Mouse (Mus musculus) kidney, adult 2 months (tissue): ENCODE results near the gene Sh3rf1. TPM values are rescaled to one million over a fixed set of nuclear protein-coding genes. Genes with fewer than 3 reads are reported as not detected.

Experiments used
- DNase-seq: peaks from one replicate; pipeline ENCODE4 v3.0.0; 2021
- H3K27ac ChIP-seq: fragments of 200-500 bp; 2 replicates; pipeline ENCODE4 v1.5.1; 2012; ENCODE audit warnings: low read depth, low read length, control low read depth, inconsistent platforms; ENCODE audit not compliant: insufficient read depth
- H3K27me3 ChIP-seq: fragments of 200-500 bp; replicated peaks from 2 replicates; pipeline ENCODE4 v1.6.1; 2012; ENCODE audit warnings: mild to moderate bottlenecking, moderate library complexity, low read length, inconsistent platforms; ENCODE audit not compliant: control insufficient read depth, insufficient read depth
- H3K36me3 ChIP-seq: fragments of 200-500 bp; 2 replicates; pipeline ENCODE4 v1.6.1; 2012; ENCODE audit warnings: mild to moderate bottlenecking, moderate library complexity, low read length, inconsistent platforms; ENCODE audit not compliant: control insufficient read depth, insufficient read depth
- H3K4me1 ChIP-seq: fragments of 200-500 bp; 2 replicates; pipeline ENCODE4 v1.6.1; 2011; ENCODE audit warnings: low read length; ENCODE audit not compliant: control insufficient read depth, insufficient read depth
- H3K4me3 ChIP-seq: fragments of 200-500 bp; 2 replicates; pipeline ENCODE4 v1.5.1; 2011; ENCODE audit warnings: mild to moderate bottlenecking, low read depth, low read length, control low read depth; ENCODE audit not compliant: insufficient read depth
- CTCF ChIP-seq: fragments of 200-500 bp; conservative IDR thresholded peaks from 2 replicates; pipeline ENCODE4 v1.5.1; 2011; ENCODE audit warnings: low read depth, mild to moderate bottlenecking, control low read depth, low read length, moderate library complexity, mixed read lengths; ENCODE audit not compliant: insufficient read depth, insufficient read length
- POLR2A ChIP-seq: fragments of 200-500 bp; IDR thresholded peaks from one replicate; pipeline ENCODE4 v1.6.1; 2011; ENCODE audit warnings: low read depth, low read length, control low read depth
- WGBS: fragments of 180-500 bp; shearing (Covaris S2); methylation state at CpG from one replicate; pipeline ENCODE4 v1.1.7; 2018; 5-methylcytosine and 5-hydroxymethylcytosine counted together
- polyA plus RNA-seq: library from polyadenylated mRNA; depleted of rRNA; stranded (reverse); fragments of >200 nt; gene quantifications from 2 replicates; pipeline ENCODE4 v1.2.3, GENCODE M21; 2012

Gene Sh3rf1
- polyA plus RNA-seq, 1 experiment, result 14.4 TPM

GRCm38 (mm10) chr8:61275463-61276356, 52.0 kb downstream of the Sh3rf1 start:
- H3K27me3 ChIP-seq, result no peaks in the 10 kb centered on the region
- H3K27ac ChIP-seq, result peak overlapping the region; percentile 99
- H3K4me1 ChIP-seq, result peaks cover 66% of the 10 kb centered on the region
- no peak overlapping the region for H3K4me3 ChIP-seq
- peak; percentile 87 for DNase-seq
- TF ChIP-seq CTCF (no peak), POLR2A (no peak)
- H3K36me3 ChIP-seq, result no peaks in the 10 kb centered on the region
- 32% methylated on average over 11 of the region's 11 CpGs for WGBS

- no peaks in the 10 kb centered on the region for H3K36me3 ChIP-seq
- H3K4me3 ChIP-seq, result no peak overlapping the region
- no peak for DNase-seq
- TF ChIP-seq POLR2A, result no peak
- WGBS, result 67% methylated on average over 5 of the region's 5 CpGs
- H3K27ac ChIP-seq, result peak overlapping the region; percentile 51
- peaks cover 61% of the 10 kb centered on the region for H3K4me1 ChIP-seq
- H3K27me3 ChIP-seq, result no peaks in the 10 kb centered on the region
These were observed 52.7 kb downstream of the Sh3rf1 start for GRCm38 (mm10) chr8:61276397-61276796.

- 62% methylated on average over 10 of the region's 10 CpGs for WGBS
- Histone ChIP-seq H3K27ac (no peak overlapping the region), H3K4me3 (no peak overlapping the region), H3K36me3 (no peaks in the 10 kb centered on the region), H3K4me1 (peaks cover 63% of the 10 kb centered on the region), H3K27me3 (no peaks in the 10 kb centered on the region)
- no peak for TF ChIP-seq POLR2A
- TF ChIP-seq CTCF, result no peak
- DNase-seq, result no peak
These were observed 55.4 kb downstream of the Sh3rf1 start for GRCm38 (mm10) chr8:61279030-61279429.

- no peak for TF ChIP-seq CTCF
- no peak for TF ChIP-seq POLR2A
- WGBS, result 43% methylated on average over 10 of the region's 10 CpGs
- peaks cover 62% of the 10 kb centered on the region for H3K4me1 ChIP-seq
- peak overlapping the region; percentile 14 for H3K27ac ChIP-seq
- H3K36me3 ChIP-seq, result no peaks in the 10 kb centered on the region
- peak; percentile 68 for DNase-seq
- H3K27me3 ChIP-seq, result no peaks in the 10 kb centered on the region
- H3K4me3 ChIP-seq, result no peak overlapping the region
These were observed 58.9 kb downstream of the Sh3rf1 start for GRCm38 (mm10) chr8:61282303-61283168.

GRCm38 (mm10) chr8:61283169-61284081, 59.8 kb downstream of the Sh3rf1 start:
- peak; percentile 81 for DNase-seq
- WGBS, result 13% methylated on average over 12 of the region's 12 CpGs
- Histone ChIP-seq H3K27ac (peak overlapping the region; percentile 3), H3K4me1 (peaks cover 64% of the 10 kb centered on the region), H3K4me3 (no peak overlapping the region), H3K27me3 (no peaks in the 10 kb centered on the region), H3K36me3 (no peaks in the 10 kb centered on the region)
- TF ChIP-seq CTCF (no peak), POLR2A (no peak)

- no peak overlapping the region for H3K4me3 ChIP-seq
- no peaks in the 10 kb centered on the region for H3K27me3 ChIP-seq
- H3K36me3 ChIP-seq, result no peaks in the 10 kb centered on the region
- peaks cover 68% of the 10 kb centered on the region for H3K4me1 ChIP-seq
- no peak for TF ChIP-seq CTCF
- WGBS, result 32% methylated on average over 7 of the region's 7 CpGs
- no peak overlapping the region for H3K27ac ChIP-seq
- peak; percentile 75 for DNase-seq
These were observed 62.2 kb downstream of the Sh3rf1 start for GRCm38 (mm10) chr8:61285896-61286295.

- Histone ChIP-seq H3K36me3 (no peaks in the 10 kb centered on the region), H3K27ac (no peak overlapping the region), H3K27me3 (no peaks in the 10 kb centered on the region), H3K4me1 (peaks cover 68% of the 10 kb centered on the region), H3K4me3 (no peak overlapping the region)
- no peak for DNase-seq
- TF ChIP-seq CTCF, result no peak
- 48% methylated on average over 7 of the region's 7 CpGs for WGBS
These were observed 62.7 kb downstream of the Sh3rf1 start for GRCm38 (mm10) chr8:61286394-61286793.
